Mouse (Mus musculus) hindbrain, embryonic 11.5 days (tissue): Measurements from ENCODE around the gene Uhmk1. TPM values are rescaled to one million over a fixed set of nuclear protein-coding genes. Genes with fewer than 3 reads are reported as not detected.

Source experiments
- ATAC-seq: fragments of 200-750 bp; cut with Nextera tagmentation; 2 replicates; pipeline ENCODE4 v1.8.0; 2017; ENCODE audit warnings: mild to moderate bottlenecking, moderate TSS enrichment, moderate library complexity; ENCODE audit not compliant: low FRiP score
- DNase-seq: peaks from one replicate; pipeline ENCODE4 v3.0.0-alpha.2; 2015; ENCODE audit warnings: low spot score
- H3K27ac ChIP-seq: fragments of 300-500 bp; sonication (generic); 2 replicates; pipeline ENCODE4 v1.5.1; 2014; ENCODE audit warnings: mild to moderate bottlenecking, low read depth, low read length
- H3K27me3 ChIP-seq: fragments of 300-500 bp; sonication (generic); 2 replicates; pipeline ENCODE4 v1.6.1; 2014; ENCODE audit warnings: mild to moderate bottlenecking, low read length, moderate library complexity, mixed read lengths; ENCODE audit not compliant: control insufficient read depth, insufficient read depth
- H3K36me3 ChIP-seq: fragments of 300-500 bp; sonication (generic); 2 replicates; pipeline ENCODE4 v1.6.1; 2014; ENCODE audit warnings: mild to moderate bottlenecking, low read length, moderate library complexity, mixed read lengths; ENCODE audit not compliant: control insufficient read depth, insufficient read depth
- H3K4me1 ChIP-seq: fragments of 300-500 bp; sonication (generic); replicated peaks from 2 replicates; pipeline ENCODE4 v1.6.1; 2014; ENCODE audit warnings: low read length, mixed read lengths; ENCODE audit not compliant: control insufficient read depth, insufficient read depth
- H3K4me2 ChIP-seq: fragments of 300-500 bp; sonication (generic); replicated peaks from 2 replicates; pipeline ENCODE4 v1.6.1; 2014; ENCODE audit warnings: mild to moderate bottlenecking, low read depth, low read length
- H3K4me3 ChIP-seq: fragments of 300-500 bp; sonication (generic); 2 replicates; pipeline ENCODE4 v1.5.1; 2014; ENCODE audit warnings: low read depth, low read length
- H3K9ac ChIP-seq: fragments of 300-500 bp; sonication (generic); 2 replicates; pipeline ENCODE4 v1.6.1; 2014; ENCODE audit warnings: low read depth, low read length
- H3K9me3 ChIP-seq: fragments of 300-500 bp; sonication (generic); 2 replicates; pipeline ENCODE4 v1.6.1; 2016; ENCODE audit warnings: low read length; ENCODE audit not compliant: control insufficient read depth
- WGBS: fragments of 180-500 bp; shearing (Covaris S2); extraction: QIAGEN DNeasy Blood & Tissue Kit; methylation state at CpG from one replicate; pipeline ENCODE4 v1.1.7; 2014; 5-methylcytosine and 5-hydroxymethylcytosine counted together
- polyA plus RNA-seq: library from polyadenylated mRNA; unstranded; fragments of >200 nt; fragmentation: Nextera tagmentation; extraction: Ambion mirVana; gene quantifications from 2 replicates; pipeline ENCODE4 v1.2.1, GENCODE M21; 2014

The Uhmk1 gene
- polyA plus RNA-seq, 1 experiment from 2014 or later, result 13.6 TPM

DNA sequence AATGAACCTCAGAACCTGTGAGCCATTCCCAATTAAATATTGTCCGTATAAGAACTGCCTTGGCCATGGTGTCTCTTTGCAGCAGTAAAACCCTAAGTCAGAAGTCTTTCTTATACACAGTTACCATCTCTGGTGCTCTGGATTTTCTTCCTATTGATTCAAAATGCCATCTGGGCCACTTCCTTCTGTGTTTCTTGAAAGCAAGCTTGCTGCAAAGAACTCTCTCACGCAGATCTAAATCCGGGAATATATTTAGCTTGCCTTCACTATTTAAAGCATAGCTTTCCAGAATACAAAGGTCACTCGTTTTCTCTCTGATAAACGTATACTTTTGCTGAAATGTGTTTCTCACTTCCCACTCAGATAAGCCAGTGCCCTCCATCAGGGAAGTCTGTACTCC lies 28.7 kb downstream of the Uhmk1 start:
- Histone ChIP-seq H3K4me3 (no peak overlapping the region), H3K36me3 (no peaks in the 10 kb centered on the region), H3K27ac (no peak overlapping the region), H3K9ac (no peak overlapping the region), H3K9me3 (no peaks in the 10 kb centered on the region), H3K4me1 (no peaks in the 10 kb centered on the region), H3K27me3 (no peaks in the 10 kb centered on the region), H3K4me2 (no peak overlapping the region)
- WGBS, result 91% methylated on average over 5 of the region's 5 CpGs
- DNase-seq (no peak), ATAC-seq (no peak)

DNA sequence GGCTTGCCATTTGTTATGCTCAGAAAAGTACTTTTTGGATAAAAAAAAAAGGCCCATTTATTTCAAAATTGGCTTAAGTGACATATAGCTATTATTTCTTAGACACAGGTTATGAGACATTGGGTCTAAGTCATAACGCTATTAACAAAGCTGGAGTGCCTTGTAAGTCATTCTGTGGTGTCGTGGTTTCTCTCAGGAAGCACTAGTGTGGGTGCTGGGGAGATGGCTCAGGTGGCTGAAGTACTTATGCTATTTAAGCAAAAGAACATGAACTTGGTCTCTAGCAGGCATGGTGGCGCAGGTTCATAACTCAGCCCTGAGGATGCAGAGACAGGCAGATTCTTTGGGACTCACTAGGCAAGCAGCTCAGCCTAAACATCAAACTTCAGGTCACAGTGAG lies 30.1 kb downstream of the Uhmk1 start:
- no peak overlapping the region for H3K4me2 ChIP-seq
- 93% methylated on average over 3 of the region's 3 CpGs for WGBS
- no peak for DNase-seq
- H3K36me3 ChIP-seq, result no peaks in the 10 kb centered on the region
- H3K27ac ChIP-seq, result no peak overlapping the region
- H3K27me3 ChIP-seq, result no peaks in the 10 kb centered on the region
- H3K4me1 ChIP-seq, result no peaks in the 10 kb centered on the region
- no peak overlapping the region for H3K9ac ChIP-seq
- ATAC-seq, result no peak
- no peak overlapping the region for H3K4me3 ChIP-seq
- H3K9me3 ChIP-seq, result no peaks in the 10 kb centered on the region

GRCm38 (mm10) chr1:170182706-170183105 lies 32.5 kb downstream of the Uhmk1 start:
- no peak for DNase-seq
- H3K27me3 ChIP-seq, result no peaks in the 10 kb centered on the region
- no peak overlapping the region for H3K27ac ChIP-seq
- H3K4me2 ChIP-seq, result no peak overlapping the region
- H3K4me1 ChIP-seq, result no peaks in the 10 kb centered on the region
- H3K4me3 ChIP-seq, result no peak overlapping the region
- H3K9ac ChIP-seq, result no peak overlapping the region
- no peak for ATAC-seq
- H3K36me3 ChIP-seq, result no peaks in the 10 kb centered on the region
- H3K9me3 ChIP-seq, result no peaks in the 10 kb centered on the region

GRCm38 (mm10) chr1:170176661-170177239 lies 38.4 kb downstream of the Uhmk1 start:
- H3K4me1 ChIP-seq, result no peaks in the 10 kb centered on the region
- ATAC-seq (no peak), DNase-seq (no peak)
- 89% methylated on average over 8 of the region's 8 CpGs for WGBS
- no peak overlapping the region for H3K27ac ChIP-seq
- no peaks in the 10 kb centered on the region for H3K9me3 ChIP-seq
- H3K36me3 ChIP-seq, result no peaks in the 10 kb centered on the region
- H3K4me2 ChIP-seq, result no peak overlapping the region
- no peak overlapping the region for H3K9ac ChIP-seq
- no peaks in the 10 kb centered on the region for H3K27me3 ChIP-seq
- no peak overlapping the region for H3K4me3 ChIP-seq

- H3K27ac ChIP-seq, result no peak overlapping the region
- no peaks in the 10 kb centered on the region for H3K27me3 ChIP-seq
- no peaks in the 10 kb centered on the region for H3K9me3 ChIP-seq
- no peaks in the 10 kb centered on the region for H3K36me3 ChIP-seq
- DNase-seq, result no peak
- no peak overlapping the region for H3K4me3 ChIP-seq
- H3K4me1 ChIP-seq, result no peaks in the 10 kb centered on the region
- 61% methylated on average over 6 of the region's 6 CpGs for WGBS
- ATAC-seq, result no peak
- H3K4me2 ChIP-seq, result no peak overlapping the region
- no peak overlapping the region for H3K9ac ChIP-seq
Observed at GRCm38 (mm10) chr1:170175848-170176247, 39.3 kb downstream of the Uhmk1 start.

DNA sequence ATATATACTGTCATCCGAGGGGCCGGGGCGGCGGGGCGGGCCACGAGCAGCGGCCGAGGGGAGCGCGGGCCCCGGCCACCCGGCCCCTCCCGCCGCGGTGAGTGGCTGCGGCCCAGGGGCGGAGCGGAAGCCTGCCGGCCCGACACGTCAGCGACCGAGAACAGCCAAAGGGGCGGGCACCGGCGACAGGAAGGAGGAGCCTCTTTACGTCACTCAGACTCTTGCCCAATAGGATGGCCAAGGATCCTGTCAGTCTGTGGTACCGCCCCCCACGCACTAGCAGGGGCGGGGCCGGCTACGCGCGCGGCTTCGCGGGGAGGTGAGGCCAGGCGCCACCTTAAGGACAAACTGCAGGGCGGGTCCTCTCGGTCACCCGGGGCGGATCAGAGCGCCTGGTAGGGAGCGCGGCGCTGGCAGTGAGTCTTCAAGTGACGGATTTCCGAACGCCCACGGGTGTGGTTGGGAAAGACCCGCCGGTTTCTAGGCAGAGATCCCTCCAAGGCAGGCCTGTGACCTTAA lies 40.3 kb downstream of the Uhmk1 start, which contains the start of gene Uap1:
Uap1 (minus strand) TSS at position 144 of the 519 bp plus-strand sequence.
- peak within 1 kb of the TSS; percentile 76 for H3K4me3 ChIP-seq
- no peaks in the 10 kb centered on the region for H3K9me3 ChIP-seq
- H3K36me3 ChIP-seq, result no peaks in the 10 kb centered on the region
- H3K27me3 ChIP-seq, result no peaks in the 10 kb centered on the region
- peak within 1 kb of the TSS; percentile 77 for H3K9ac ChIP-seq
- DNase-seq, result peak; percentile 97
- H3K27ac ChIP-seq, result peak within 1 kb of the TSS; percentile 89
- peak within 1 kb of the TSS; percentile 56 for H3K4me2 ChIP-seq
- no peaks in the 10 kb centered on the region for H3K4me1 ChIP-seq
- WGBS, result under 1% methylated on average over 51 of the region's 52 CpGs
- ATAC-seq, result peak; percentile 99

- under 1% methylated on average over 50 of the region's 50 CpGs for WGBS
- Histone ChIP-seq H3K4me3 (peak overlapping the region; percentile 76), H3K36me3 (no peaks in the 10 kb centered on the region), H3K4me1 (no peaks in the 10 kb centered on the region), H3K27me3 (no peaks in the 10 kb centered on the region), H3K4me2 (peak overlapping the region; percentile 49), H3K27ac (peak overlapping the region; percentile 58; the same call in 1 of the 2 replicates), H3K9me3 (no peaks in the 10 kb centered on the region), H3K9ac (peak overlapping the region; percentile 77)
- ATAC-seq, result peak; percentile 87
- no peak for DNase-seq
Observed at GRCm38 (mm10) chr1:170173991-170174813, 41.0 kb downstream of the Uhmk1 start.

DNA sequence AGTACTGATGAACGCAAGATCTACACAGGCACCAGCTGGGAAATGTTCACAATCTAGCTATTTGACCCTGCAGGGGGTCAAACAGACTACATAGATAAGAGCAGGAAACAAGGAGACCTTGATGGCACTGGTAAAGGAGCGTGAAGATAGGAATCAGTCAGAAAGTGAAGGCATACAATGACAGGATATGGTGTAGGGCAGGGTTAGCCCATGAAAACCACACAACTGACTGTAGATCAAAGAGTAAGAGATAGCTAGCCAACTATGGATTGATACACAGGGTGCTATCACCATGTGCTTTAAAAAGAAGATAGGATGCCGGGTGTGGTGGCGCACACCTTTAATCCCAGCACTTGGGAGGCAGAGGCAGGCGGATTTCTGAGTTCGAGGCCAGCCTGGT lies 47.4 kb downstream of the Uhmk1 start:
- Histone ChIP-seq H3K9me3 (no peaks in the 10 kb centered on the region), H3K4me3 (no peak overlapping the region), H3K36me3 (no peaks in the 10 kb centered on the region), H3K27ac (no peak overlapping the region), H3K4me1 (no peaks in the 10 kb centered on the region), H3K27me3 (no peaks in the 10 kb centered on the region), H3K4me2 (no peak overlapping the region), H3K9ac (no peak overlapping the region)
- 96% methylated on average over 6 of the region's 6 CpGs for WGBS
- ATAC-seq, result no peak
- no peak for DNase-seq

DNA sequence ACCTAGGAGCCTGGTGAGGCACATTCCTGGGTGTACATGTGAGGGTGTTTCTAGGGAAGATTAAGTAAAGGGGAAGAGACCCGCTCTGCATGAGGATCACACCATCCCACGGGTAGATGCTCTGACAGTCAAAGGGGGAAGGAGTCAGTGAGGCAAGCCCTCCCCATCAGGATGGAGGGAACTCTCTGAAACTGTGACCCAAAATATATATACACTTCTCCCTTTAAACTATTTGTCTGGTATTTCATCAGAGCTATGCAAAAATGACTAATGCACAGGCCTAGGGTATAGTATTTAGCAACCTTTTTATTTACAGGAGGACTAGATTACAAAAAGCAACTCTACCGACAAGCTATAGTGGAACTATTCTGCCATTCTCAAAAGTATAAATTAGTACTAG lies 50.3 kb downstream of the Uhmk1 start:
- no peaks in the 10 kb centered on the region for H3K36me3 ChIP-seq
- ATAC-seq, result no peak
- no peaks in the 10 kb centered on the region for H3K27me3 ChIP-seq
- 82% methylated on average over 3 of the region's 3 CpGs for WGBS
- H3K9ac ChIP-seq, result no peak overlapping the region
- H3K4me1 ChIP-seq, result no peaks in the 10 kb centered on the region
- no peak overlapping the region for H3K4me3 ChIP-seq
- no peak overlapping the region for H3K27ac ChIP-seq
- no peak overlapping the region for H3K4me2 ChIP-seq
- no peaks in the 10 kb centered on the region for H3K9me3 ChIP-seq
- no peak for DNase-seq
